Mouse (Mus musculus) 3134 (cell line): ENCODE data around the gene Ubxn1.
A peak's percentile ranks its signal among the peaks of the same experiment; 100 is the strongest.
"Not testable (repeated sequence)": the region's sequence is repeated elsewhere in the genome, so short reads cannot be mapped to it uniquely, and the experiment has no call there.

Source experiments
- DNase-seq: peaks from one replicate; pipeline ENCODE4 v3.0.0-alpha.2; 2011; ENCODE audit warnings: low spot score; ENCODE audit not compliant: insufficient read length; ENCODE audit errors: extremely low read depth

The Ubxn1 gene

DNA sequence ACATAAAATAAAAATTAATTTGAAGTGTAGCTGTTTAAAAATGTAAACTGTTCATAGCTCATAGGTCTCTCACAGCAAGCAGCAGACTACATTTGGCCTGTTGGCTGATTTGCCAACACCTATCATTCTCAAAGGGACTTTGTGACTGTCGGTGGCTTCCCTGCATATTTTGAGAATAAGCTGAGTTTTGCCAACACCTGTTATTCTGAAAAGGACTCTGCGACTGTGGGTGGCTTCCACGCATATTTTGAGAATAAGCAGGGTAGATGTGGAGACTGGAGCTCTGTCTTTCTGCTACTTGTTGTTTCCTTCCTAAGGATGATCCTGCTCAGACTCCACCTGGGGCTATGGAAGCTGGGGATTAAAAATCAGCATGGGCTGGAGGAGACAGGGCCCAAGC lies 18.2 kb upstream of the Ubxn1 start:
- no peak for DNase-seq

DNA sequence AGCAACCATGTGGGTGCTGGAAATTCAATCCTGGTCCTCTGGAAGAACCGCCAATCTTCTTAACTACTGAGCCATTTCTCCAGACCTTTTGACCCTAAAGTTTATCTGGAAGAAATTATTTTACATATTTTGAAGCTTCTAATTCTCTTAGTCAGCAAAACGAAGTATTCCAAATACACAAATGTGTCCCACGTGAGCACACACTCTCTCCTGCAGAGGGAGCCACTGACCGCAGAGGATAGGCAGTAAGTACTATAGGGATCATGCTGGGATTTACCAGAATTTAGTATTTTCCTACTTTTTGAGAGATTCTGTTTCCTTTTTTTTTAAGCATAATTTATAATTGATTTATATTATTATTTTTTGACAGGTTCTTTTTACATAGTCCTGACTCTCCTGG lies 13.6 kb upstream of the Ubxn1 start:
- no peak for DNase-seq

DNA sequence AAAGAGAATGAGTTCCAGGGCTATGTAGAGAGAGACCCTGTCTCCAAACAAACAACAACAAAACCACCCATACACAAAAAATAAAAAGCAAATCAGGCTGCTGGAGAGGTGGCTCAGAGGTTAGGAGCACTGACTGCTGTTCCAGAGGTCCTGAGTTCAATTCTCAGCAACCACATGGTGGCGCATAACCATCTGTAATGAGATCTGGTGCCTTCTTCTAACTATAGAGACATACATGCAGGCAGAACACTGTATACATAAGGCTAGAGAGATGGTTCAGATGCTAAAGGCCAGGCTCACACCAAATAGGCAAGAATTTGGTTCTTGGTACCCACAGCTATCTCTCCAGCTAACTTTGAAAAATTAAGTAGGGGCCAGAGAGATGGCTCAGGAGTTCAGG lies 12.3 kb upstream of the Ubxn1 start:
- DNase-seq = no peak

DNA sequence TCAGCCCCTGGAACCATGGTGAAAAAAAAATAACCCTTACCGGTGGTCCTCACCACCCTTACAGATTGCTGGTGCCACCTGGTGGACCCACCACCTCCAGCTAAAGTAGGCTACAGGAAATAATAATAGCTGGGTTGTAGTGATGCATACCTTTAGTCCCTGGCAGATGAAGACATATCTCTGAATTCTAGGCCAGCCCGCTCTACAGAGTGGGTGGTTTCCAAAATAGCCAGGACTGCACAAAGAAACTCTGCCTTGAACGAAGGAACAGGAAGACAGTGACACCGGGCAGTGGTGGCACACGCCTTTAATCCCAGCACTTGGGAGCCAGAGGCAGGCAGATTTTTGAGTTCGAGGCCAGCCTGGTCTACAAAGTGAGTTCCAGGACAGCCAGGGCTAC lies 7.0 kb upstream of the Ubxn1 start:
- no peak for DNase-seq

DNA sequence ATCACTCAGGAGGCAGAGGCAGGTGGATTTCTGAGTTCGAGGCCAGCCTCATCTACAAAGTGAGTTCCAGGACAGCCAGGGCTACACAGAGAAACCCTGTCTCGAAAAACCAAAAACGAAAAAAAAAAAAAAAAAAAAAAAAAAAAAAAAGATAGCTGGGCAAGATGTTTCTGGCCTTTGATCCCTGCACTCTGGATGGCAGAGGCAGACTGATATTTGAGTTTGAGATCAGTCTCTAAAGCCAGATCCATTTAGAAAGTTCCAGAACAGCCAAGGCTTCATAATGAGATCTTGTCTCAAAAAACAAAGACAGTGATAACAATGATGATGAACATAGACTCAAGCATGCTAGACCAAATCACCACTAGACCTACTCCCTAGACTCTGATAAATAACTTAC lies 915 bp upstream of the Ubxn1 start:
- not testable (repeated sequence) for DNase-seq

DNA sequence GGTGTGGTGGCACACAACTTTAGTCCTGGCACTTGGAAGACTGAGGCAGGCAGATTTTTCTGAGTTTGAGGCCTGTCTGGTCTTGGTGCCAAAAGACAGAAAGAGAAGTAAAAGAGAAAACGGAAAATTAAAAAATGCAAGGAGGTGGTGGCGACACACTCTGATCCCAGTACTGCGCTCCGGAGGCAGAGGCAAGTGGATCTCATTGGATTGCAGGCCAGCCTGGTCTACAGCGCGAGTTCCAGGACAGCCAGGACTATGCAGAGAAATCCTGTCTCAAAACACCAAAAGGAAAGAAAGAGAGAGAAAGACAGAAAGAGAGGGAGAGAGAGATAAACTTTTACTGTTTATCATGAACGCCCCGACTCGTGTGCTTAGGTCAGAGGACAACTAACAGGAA lies 458 bp upstream of the Ubxn1 start:
- no peak for DNase-seq

DNA sequence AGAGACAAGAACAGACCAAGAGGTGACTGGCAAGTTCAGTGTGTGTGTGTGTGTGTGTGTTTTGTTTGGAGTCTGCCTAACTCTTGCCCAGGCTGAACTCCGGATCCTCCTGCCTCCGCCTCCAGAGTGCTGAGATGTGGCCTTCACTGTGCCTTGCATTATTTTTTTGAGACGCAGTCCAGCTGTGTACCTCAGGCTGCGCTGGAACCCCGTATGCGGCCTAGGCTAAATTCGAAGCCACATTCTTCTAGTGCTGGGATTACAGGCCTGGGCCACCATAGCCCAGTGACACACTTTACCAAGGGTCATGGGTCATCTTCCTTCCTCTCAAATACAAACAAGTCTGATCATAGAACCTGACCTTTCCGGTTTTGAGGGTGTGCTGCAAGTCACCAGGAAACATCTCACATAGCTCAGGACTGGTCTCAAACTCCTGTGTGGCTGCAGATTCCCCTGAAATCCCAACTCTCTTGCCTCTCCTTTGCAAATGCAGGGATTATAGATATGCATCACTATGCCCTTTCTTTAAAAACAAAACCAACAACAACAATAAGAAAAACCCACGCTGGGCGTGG lies 1.1 kb downstream of the Ubxn1 start:
- no peak for DNase-seq

DNA sequence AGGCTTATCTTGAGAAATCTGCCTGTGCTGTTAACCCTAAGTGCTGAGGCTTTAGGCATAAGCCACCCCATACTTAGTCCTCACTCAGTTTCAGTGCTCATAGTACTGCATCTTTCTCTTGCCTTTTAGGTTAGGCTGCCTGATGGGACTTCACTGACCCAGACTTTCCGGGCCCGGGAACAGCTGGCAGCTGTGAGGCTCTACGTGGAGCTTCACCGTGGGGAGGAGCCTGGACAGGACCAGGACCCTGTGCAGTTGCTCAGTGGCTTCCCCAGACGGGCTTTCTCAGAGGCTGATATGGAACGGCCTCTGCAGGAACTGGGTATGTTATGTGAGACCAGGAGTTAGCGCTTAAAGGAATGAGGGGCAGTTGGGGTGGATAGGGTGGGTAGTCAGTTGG lies 3.7 kb downstream of the Ubxn1 start:
- DNase-seq = no peak

DNA sequence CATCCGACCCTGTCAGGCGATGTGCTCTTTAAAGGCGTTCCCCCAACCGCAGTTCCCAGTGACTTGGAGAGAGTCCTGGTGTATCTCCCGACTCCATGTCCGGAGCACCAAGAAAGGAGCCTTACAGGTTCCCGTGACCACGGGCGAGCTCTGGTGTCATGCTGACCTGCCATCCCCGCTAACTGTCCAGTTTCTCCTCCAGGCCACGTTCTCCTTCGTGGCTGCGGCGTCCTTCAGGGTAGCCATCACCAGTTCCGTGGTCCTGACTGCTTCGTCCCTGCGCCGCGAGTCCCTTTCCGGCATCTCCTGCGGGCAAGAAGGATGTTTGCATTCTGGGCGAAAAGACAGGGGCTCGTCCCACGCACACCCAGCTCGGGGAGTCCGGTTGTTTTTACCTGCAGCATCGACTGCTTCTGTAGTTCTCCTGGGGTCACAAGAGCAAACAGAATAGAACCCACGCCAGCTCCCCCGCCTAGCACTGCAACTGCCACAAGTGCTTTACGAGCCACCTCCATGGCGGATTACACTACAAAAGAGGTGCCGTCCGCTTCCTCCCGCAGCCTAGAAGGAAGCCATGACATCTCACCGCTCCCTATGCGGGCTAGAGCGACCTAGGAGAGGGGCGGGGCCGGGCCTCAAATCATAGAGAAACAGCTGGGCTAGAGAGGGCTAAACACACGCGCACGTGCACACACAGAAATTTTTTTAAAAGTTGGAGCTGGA lies 9.2 kb downstream of the Ubxn1 start, which contains the start of gene Uqcc3:
Uqcc3 (minus strand) TSS at position 613 of the 723 bp plus-strand sequence.
- DNase-seq = peak; percentile 65

DNA sequence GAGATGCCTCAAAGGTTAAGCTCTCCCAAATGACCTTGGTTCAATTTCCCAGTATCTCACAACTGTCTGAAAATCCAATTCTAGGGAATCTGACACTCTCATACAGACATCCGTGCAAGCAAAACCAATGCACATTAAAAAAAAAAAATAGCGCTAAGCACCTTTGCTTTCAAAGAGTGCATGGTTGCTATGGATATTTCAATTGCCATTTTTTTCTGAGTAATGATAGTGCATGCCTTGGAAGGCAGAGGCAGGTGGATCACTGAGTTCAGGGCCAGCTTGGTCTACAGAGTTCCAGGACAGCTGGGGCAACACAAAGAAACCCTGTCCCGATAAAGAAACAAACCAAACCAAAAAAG lies 9.7 kb downstream of the Ubxn1 start:
- no peak for DNase-seq

DNA sequence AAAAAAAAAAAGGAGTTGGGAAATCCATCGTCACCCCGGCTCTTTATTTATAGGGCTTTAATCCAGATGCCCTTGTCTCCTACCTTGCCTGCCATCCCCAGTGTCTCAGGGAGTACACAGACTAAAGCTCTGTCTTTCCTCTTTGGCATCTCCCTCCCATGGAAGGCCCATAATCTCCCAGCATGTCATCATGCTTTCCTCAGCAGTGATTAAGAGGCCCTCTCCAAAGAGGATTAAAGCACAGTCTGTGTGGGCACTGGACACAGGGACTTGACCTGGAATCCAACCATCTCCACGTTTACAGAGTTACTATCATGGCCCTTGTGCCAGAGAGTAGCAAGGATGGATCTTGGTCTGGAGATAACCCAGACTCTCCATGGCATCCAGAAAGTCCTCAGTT lies 12.3 kb downstream of the Ubxn1 start, which contains the start of the genes Lbhd1 and Gm49403:
Lbhd1 (plus strand) TSS at position 117 of the 400 bp plus-strand sequence.
Gm49403 (plus strand) TSS at position 315 of the 400 bp plus-strand sequence.
- no peak for DNase-seq

DNA sequence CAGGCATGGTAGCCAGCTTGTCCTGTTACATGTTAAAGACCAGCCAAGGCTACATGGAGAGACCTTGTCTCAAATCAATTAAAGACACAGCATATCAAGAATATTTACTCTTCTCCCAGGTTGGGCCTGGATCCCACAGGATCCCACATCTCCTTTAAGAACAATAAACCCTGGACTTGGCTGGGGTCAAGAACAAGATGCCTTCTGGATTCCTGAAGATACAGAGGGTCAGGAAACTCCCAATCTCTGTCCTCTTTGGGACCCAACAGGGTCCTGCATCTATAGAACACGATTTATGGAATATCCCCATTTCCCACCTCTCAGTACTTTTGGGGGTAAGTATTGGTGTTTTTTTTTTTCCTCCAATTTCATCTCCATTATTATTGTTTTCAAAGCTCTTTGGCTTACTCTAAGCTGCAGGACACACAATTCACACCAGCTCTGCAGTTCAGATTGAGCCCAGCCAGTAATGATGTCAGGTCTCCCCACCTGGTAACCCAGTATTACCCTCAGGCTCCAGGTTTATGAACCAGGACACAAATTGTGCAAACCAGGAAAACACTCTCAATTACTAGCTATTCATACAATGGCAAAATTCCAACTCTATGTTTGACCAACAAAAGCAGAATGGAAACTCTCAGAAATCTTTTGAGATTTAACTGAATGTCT lies 15.8 kb downstream of the Ubxn1 start:
- no peak for DNase-seq

DNA sequence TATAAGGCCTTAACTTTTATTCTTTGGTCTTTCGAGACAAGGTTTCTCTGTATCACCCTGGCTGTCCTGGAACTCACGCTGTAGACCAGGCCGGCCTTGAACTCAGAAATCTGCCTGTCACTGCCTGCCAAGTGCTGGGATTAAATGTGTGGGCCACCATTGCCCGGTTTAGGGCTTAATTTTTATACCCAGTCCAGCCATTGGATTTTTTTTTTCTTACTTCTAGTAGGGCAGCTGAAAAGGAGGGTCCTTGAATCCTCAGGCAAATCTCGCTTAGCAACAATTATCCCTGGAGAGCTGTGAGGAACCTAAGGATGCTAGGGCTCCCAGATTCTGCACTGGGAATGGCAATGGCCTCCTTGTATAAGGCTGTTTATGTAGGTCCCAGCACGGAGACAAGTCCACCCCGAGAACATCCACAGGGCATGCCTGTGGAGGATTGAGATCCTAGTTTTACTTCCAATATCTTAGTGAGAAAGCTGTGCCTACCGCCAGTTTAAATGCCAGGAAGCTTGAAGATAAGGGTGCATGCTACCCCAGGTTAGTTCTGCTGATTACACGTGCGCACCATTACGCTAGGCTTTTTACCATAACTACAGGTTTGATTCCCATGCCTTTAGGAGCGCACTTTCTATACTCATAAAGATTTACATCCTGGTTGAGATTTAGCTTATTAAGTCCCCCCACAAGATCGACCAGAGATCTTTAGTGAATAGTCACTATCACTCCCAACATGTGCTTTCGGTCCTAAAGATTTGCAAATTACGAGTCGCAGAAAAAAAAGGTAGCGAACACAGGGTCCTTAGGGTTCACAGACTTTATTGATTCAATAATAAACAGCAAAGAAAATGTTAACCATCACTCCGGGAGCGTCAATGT lies 16.5 kb downstream of the Ubxn1 start:
- no peak for DNase-seq

DNA sequence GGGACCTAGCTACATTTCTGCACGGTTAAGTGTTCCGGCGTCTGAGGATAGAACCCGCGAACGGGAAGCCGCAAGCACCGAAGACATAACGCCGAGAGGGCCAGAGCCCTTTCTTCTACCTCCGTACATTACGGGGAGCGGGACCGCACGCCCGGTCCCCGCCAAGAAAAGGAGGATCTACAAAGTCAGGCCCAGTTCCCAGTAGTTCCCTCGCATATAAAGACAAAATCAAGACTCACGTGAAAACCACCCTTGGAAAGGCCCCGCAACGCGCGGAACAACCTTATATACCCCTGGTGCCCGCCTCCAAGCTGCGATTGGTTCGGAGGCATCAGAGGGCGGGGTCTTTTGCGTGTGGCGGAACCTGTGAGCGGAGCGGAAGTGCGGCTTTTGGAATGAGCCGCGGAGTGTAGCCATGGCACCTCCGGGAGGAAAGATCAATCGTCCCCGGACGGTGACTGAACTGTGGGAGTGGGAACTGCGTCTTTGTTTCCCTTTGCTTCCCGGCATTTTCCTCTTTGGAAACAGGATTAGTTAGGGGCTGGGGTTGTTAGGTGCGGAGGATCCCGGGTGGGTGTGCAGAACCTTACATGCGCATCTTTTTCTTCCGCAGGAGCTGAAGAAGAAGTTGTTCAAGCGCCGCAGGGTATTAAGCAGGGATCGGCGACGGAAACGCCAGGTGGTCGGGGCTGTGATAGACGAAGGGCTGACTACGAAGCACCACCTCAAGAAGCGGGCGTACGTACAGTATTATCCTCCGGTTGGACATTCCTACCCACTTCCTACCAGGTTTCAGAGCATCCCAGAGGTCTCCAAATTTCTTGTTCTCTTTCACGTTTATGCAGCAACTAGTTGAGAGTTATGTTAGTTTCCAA lies 17.5 kb downstream of the Ubxn1 start, which contains the start of the genes 1810009A15Rik and Gm49416:
1810009A15Rik (plus strand) TSS at position 343 of the 875 bp plus-strand sequence.
Gm49416 (plus strand) TSS at position 416 of the 875 bp plus-strand sequence.
- DNase-seq = peak; percentile 88

DNA sequence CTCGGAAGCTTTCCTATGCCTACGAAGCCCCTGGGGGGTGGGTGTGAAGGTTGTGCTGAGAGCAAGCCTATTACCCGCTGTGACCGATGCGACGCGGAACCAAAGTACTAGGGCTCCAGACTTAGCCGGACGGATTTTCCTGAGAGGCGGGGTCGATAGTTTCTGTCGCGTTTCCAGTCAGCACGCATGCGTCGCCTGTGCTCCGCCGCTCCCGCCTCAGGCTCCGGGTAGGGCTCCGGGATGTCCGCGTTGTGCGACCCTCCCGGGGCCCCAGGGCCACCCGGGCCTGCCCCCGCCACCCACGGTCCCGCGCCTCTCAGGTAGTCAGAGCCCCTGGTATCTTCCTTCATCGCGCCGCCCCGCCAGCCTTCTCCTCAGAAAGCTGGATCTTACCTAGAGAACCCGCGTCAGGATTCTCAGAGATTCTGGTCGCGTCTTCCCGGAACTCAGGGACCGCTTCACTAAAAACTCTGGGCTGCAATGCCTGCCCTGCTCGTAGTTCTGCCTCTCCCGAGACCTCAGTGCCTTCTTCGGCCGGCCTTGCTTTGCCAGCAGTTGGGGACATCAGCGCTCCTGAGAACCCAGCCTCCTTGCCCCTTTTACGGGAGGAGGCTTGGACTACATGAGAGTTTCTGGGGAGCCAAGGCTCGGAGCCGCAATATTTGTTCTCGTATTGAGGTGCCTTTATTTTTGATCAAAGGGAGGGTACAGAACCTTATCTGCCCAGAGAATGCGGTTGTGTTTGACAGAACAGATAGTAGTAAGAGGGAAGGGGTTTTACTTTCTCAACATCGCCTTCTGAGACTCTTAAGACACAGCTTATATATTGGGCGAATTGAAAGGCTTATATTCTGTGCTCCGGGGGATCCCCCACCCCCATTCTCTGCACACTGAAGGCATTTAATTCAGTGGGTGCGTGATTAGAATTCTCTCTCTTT lies 21.8 kb downstream of the Ubxn1 start, which contains the start of gene Ints5:
Ints5 (plus strand) TSS at position 177 of the 938 bp plus-strand sequence.
- DNase-seq = peak; percentile 80

DNA sequence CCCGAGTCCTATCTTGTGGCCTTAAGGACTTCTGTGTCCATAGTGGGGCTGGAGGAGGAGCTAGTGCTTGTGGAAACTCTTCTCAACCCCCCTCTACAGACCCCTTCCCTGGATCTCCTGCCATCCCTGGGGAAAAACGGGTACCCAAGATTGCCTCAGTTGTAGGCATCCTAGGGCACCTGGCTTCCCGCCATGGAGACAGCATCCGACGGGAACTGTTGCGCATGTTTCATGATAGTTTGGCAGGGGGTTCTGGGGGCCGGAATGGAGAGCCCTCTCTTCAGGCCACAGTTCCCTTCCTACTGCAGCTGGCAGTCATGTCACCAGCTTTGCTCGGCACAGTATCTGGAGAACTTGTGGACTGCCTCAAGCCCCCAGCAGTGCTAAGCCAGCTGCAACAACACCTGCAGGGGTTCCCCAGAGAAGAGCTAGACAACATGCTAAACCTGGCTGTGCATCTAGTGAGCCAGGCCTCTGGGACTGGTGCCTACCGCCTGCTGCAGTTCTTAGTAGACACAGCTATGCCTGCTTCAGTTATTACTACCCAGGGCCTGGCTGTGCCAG lies 24.2 kb downstream of the Ubxn1 start:
- DNase-seq = no peak

DNA sequence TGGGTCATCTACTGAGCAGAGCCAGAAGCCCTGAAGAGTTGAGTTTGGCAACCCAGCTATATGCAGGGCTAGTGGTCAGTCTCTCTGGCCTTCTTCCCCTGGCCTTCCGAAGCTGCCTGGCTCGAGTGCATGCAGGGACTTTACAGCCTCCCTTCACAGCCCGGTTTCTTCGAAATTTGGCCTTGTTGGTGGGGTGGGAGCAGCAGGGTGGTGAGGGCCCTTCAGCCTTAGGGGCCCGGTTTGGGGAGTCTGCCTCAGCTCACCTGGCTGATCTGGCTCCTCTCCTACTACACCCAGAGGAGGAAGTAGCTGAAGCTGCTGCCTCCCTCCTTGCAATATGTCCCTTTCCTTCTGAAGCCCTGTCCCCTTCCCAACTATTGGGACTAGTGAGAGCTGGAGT lies 24.9 kb downstream of the Ubxn1 start:
- not testable (repeated sequence) for DNase-seq

DNA sequence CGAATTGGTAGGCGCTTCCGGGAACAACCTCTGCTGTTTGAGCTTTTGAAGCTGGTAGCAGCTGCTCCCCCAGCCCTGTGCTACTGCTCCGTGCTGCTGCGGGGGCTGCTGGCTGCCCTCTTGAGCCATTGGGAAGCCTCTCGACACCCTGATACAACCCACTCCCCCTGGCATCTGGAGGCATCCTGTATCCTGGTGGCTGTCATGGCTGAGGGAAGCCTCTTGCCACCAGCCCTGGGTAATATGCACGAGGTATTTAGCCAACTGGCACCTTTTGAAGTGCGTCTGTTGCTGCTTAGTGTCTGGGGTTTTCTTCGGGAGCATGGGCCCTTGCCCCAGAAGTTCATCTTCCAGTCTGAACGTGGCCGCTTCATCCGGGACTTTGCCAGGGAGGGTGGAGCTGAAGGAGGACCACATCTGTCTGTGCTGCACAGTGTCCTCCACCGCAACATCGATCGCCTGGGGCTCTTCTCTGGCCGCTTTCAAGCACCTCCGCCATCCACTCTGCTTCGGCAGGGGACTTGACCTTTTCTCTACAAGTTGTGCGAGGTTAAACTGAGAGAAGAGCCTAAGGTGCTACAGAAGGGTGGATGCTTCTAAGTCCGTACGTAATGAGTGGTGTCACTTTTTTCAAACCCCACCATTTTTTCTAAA lies 26.0 kb downstream of the Ubxn1 start:
- DNase-seq = not testable (repeated sequence)
